Mouse (Mus musculus) adrenal gland, adult (tissue): ENCODE measurements around the gene Prdm5.

Experiments
- DNase-seq, 2 experiments: peaks; one replicate each; pipeline ENCODE4 v3.0.0; 2022 to 2023; ENCODE audit warnings: low spot score in 1 of 2; ENCODE audit not compliant: inconsistent age in 2 of 2

Prdm5 gene

DNA sequence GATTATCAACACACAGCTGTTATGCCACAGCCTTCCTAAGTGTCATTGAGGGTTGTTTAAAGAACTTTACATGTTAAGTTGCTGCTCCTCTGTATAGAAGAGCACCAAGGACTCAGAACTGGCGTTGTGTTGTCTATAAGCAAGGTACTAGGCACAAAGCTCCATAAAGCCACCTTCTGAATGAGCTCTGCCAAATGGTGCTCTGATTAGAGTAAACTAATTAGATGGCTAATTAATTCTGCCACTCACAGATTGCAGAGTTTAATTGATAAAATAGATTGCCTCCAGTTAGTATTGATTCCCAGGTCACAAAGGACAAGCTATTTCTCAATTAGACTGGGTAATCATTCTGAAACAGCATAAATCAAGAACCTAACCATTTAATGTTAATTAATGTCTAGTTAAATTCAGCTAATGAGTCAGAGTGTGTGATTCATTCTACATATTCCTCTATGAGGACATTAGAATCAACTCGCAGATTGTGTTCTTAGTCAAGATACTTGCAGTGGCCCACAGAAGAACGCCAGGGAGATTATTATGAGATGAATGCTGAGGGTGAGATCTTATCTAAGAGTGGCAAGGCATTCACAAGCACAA is 147.0 kb downstream of the Prdm5 start:
- no peak for DNase-seq

DNA sequence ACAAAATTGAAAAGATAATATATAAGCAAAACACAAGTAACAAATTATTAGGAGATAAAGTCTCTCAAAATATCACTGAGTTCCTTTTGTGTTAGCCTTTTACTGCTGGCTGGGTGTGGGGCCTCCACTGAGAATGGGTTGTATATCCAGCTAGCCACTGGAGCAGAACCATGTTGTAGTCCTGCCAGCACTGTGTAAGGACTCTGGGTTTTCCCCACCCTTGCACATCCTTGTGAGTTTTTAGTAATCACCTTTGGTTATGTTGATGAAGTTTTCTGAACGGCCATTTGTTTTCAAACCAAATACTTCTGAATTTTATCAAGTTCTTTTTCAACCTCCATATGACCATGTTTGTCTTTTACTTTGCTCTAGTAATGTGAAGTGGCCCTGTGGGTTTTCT is 151.7 kb downstream of the Prdm5 start:
- DNase-seq = no peak

DNA sequence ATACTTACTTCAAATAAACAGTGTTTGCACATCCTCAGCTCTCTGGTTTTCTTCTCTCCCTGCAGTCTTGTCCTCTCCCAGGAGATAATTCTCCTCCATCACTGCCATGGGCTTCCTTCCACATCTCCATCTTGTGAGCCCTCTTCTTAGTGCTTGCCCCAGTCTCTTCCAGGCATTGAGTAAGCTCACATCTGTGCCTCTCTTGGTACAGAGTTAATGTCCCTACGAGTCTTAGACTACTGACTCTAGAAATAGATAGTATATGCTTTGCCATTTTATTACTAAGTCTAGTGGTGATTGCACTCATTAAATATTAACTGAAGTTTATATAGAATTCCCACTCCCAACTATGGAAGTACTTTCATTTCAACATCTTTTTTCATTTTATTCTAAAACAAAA is 154.0 kb downstream of the Prdm5 start:
- DNase-seq = no peak

DNA sequence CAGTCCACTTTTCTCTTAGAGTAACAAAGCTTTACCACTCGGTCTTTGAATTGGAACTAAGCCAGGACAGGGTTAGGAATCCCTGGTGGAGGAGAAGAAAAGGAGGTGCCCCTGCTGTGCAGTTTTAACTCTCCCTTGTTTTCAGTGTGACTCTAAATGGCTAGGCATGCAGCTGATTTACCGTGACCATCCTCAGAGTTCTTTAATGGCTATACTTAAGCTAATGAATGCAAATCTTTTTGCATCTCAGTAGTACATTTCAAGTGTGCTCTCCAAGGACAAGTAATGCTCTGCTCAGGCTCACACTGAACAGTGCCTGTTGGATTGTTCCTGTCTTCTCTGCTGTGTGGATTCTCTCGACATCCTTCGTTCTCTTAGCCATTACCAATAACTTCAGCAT is 154.4 kb downstream of the Prdm5 start:
- DNase-seq = no peak

DNA sequence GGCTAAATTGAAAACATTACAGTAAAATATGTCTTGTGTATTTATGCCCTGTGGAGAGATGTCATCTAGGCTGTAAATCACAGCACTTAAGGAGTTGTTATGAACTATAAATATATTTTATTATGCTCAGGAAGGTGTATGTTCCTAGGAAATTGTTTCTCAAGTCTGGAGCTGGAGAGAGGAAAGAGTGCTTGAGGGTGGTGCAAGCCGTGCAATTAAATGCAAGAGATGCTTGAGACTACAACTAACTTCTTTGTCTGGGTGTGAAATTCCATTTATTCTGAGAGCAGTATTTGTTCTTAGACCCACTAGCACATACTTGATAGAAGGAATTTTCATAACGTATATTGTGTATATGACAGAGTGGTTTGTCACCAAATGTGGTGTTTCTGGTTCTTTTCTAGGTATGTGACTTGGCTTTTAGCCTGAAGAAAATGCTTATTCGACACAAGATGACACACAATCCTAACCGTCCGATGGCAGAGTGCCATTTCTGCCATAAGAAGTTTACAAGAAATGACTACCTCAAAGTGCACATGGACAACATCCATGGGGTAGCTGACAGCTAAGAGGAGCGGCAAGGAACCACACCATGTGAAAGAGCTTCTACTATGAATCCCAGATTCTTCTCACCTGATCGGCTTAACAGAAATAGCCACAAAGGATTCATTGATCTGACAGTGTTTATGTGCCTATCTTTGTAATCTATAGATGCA is 156.9 kb downstream of the Prdm5 start:
- no peak for DNase-seq

DNA sequence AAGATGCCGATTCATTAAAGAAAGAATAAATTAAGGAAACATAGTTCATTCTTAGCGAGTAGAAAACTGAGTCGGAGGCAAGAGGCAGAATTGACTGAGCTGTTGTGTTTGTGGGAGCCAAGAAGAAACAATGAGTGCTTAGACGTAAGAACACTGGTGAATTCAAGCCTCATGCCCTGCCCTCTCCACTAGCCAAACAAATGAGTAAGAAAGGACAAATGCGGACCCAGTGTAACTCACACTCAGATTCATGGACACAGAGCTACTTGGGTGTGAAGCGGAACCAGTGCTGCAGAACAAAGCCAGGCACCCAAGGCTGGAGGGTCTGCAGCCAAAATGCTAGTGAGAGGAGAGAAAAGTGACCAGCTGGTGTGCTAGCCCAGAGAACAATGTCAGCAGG is 171.7 kb downstream of the Prdm5 start:
- DNase-seq = no peak

DNA sequence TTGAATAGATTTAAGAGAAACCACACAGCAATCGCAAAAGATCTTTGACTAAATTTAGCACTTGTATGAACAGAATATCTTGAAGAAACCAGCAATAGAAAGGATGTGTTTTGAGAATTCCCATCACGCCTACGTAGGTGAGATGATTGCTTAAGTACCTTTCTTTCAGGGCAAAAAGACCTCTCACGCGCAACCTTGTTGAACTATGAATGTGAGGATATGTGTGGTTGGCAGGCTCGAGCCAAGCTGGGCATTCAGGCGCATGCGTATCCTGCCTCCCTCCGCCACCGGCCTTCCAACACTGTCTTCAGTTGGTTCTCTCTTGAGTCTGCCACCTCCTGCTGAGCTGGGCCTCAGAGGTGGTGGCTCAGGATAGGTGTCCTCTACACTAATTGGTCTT is 173.5 kb downstream of the Prdm5 start, which contains the start of gene 4930544G11Rik:
4930544G11Rik (plus strand) TSS at position 301 of the 400 bp plus-strand sequence.
- no peak for DNase-seq

DNA sequence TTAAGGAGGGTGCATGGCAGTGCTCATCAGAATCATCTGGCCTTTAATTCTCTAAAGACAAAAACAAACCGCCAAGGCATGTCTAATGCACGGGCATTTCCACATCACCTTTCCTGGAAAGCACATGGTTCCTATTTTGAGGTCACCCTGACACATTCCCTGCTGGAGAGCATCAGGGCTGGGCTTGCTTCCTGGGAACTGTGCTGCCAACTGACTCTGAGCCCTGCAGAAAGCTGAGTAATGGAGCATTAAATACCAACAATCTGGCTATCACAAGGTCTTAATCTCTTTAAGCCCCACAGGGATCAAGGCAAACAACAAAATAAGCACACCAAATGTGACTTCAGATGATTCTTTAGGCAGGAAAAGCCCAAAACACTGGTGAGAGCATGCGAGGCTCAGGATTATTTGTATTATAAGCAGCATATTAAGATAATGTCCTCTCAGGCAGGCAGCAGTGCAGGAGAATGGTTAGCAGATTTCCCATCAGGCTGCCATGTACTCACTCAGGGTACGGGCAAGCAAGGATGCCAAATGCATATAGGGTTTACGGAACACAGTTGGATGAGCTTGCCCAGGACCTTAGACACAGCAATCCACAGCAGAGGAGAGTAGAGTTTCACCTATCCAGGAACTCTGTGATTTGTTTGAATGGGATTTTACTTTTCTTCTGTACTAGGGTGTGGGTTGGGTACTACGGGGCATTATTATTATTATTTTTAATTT is 190.8 kb downstream of the Prdm5 start:
- DNase-seq = peak in 1 of 2 experiments; percentile 66

DNA sequence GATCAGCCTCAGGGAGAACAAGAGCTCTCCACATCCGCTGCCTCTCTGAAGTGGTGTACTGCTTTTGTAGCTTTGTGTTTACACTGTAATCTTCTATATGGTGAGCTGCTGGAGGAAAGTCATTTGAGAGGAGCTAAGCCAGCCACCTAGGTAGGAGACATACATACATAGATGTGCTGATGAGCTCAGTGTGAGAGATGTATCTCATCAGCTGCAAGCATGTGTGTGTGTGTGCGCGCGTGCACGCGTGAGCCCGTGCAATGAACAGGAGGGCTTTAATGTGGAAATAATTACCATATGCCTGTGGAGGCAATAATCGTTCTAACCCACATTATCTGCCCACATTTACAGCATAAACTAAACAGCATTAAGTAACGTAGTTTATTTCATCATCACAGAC is 191.6 kb downstream of the Prdm5 start:
- no peak for DNase-seq
